Mouse (Mus musculus): ENCODE measurements around the gene 4931429L15Rik. TPM values are rescaled to one million over a fixed set of nuclear protein-coding genes. Genes with fewer than 3 reads are reported as not detected.
"Not testable (repeated sequence)": the region's sequence is repeated elsewhere in the genome, so short reads cannot be mapped to it uniquely, and the experiment has no call there.

Gene 4931429L15Rik
- polyA plus RNA-seq, 1 experiment = not detected

- TF ChIP-seq POLR2A (IDR thresholded peaks at IDR 0.05; ENCODE audit: borderline replicate concordance, extremely low read depth, insufficient read depth, insufficient read length, poor library complexity, severe bottlenecking) = no peak
- TF ChIP-seq CTCF (IDR thresholded peaks at IDR 0.05; ENCODE audit: borderline replicate concordance, extremely low read depth, insufficient read depth, insufficient read length) = no peak
- peak; percentile 52 for DNase-seq (ENCODE audit: low read depth)
Measured at GRCm38 (mm10) chr9:46337331-46337730, 17.5 kb upstream of the 4931429L15Rik start.

GRCm38 (mm10) chr9:46336294-46336693 lies 16.5 kb upstream of the 4931429L15Rik start:
- DNase-seq (ENCODE audit: low read depth) = not testable (repeated sequence)

- no peak for DNase-seq (ENCODE audit: low read depth)
- TF ChIP-seq POLR2A (IDR thresholded peaks at IDR 0.05; ENCODE audit: borderline replicate concordance, extremely low read depth, insufficient read depth, insufficient read length, poor library complexity, severe bottlenecking) = no peak
- no peak for TF ChIP-seq CTCF (IDR thresholded peaks at IDR 0.05; ENCODE audit: borderline replicate concordance, extremely low read depth, insufficient read depth, insufficient read length)
Measured at GRCm38 (mm10) chr9:46335461-46335995, 15.7 kb upstream of the 4931429L15Rik start.

GRCm38 (mm10) chr9:46334471-46335025 lies 14.8 kb upstream of the 4931429L15Rik start:
- no peak for TF ChIP-seq POLR2A (IDR thresholded peaks at IDR 0.05; ENCODE audit: borderline replicate concordance, extremely low read depth, insufficient read depth, insufficient read length, poor library complexity, severe bottlenecking)
- TF ChIP-seq CTCF (IDR thresholded peaks at IDR 0.05; ENCODE audit: borderline replicate concordance, extremely low read depth, insufficient read depth, insufficient read length) = no peak

GRCm38 (mm10) chr9:46331301-46331700 lies 11.5 kb upstream of the 4931429L15Rik start:
- no peak for DNase-seq (ENCODE audit: low read depth)
- TF ChIP-seq CTCF (IDR thresholded peaks at IDR 0.05; ENCODE audit: borderline replicate concordance, extremely low read depth, insufficient read depth, insufficient read length) (no peak), POLR2A (IDR thresholded peaks at IDR 0.05; ENCODE audit: borderline replicate concordance, extremely low read depth, insufficient read depth, insufficient read length, poor library complexity, severe bottlenecking) (no peak)

More at GRCm38 (mm10) chr9:46334471-46335025, 14.8 kb upstream of the 4931429L15Rik start:
- DNase-seq (ENCODE audit: low read depth) = no peak

- no peak for DNase-seq (ENCODE audit: low read depth)
- TF ChIP-seq POLR2A (IDR thresholded peaks at IDR 0.05; ENCODE audit: borderline replicate concordance, extremely low read depth, insufficient read depth, insufficient read length, poor library complexity, severe bottlenecking) (no peak), CTCF (IDR thresholded peaks at IDR 0.05; ENCODE audit: borderline replicate concordance, extremely low read depth, insufficient read depth, insufficient read length) (no peak)
Measured at GRCm38 (mm10) chr9:46330586-46330895, 10.8 kb upstream of the 4931429L15Rik start.

GRCm38 (mm10) chr9:46329801-46330585 lies 10.2 kb upstream of the 4931429L15Rik start:
- DNase-seq (ENCODE audit: low read depth) = peak; percentile 45
- peak; percentile 29; the same call in 1 of the 2 replicates for TF ChIP-seq CTCF (IDR thresholded peaks at IDR 0.05; ENCODE audit: borderline replicate concordance, extremely low read depth, insufficient read depth, insufficient read length)
- TF ChIP-seq POLR2A (IDR thresholded peaks at IDR 0.05; ENCODE audit: borderline replicate concordance, extremely low read depth, insufficient read depth, insufficient read length, poor library complexity, severe bottlenecking) = no peak

GRCm38 (mm10) chr9:46329250-46329648 lies 9.5 kb upstream of the 4931429L15Rik start:
- TF ChIP-seq CTCF (IDR thresholded peaks at IDR 0.05; ENCODE audit: borderline replicate concordance, extremely low read depth, insufficient read depth, insufficient read length) = no peak
- TF ChIP-seq POLR2A (IDR thresholded peaks at IDR 0.05; ENCODE audit: borderline replicate concordance, extremely low read depth, insufficient read depth, insufficient read length, poor library complexity, severe bottlenecking) = no peak
- DNase-seq (ENCODE audit: low read depth) = no peak

GRCm38 (mm10) chr9:46328572-46329249 lies 8.9 kb upstream of the 4931429L15Rik start:
- peak; percentile 93 for DNase-seq (ENCODE audit: low read depth)
- peak; percentile 13; the same call in 1 of the 2 replicates for TF ChIP-seq POLR2A (IDR thresholded peaks at IDR 0.05; ENCODE audit: borderline replicate concordance, extremely low read depth, insufficient read depth, insufficient read length, poor library complexity, severe bottlenecking)
- TF ChIP-seq CTCF (IDR thresholded peaks at IDR 0.05; ENCODE audit: borderline replicate concordance, extremely low read depth, insufficient read depth, insufficient read length) = no peak

GRCm38 (mm10) chr9:46327706-46328571 lies 8.2 kb upstream of the 4931429L15Rik start:
- peak; percentile 73 for DNase-seq (ENCODE audit: low read depth)
- TF ChIP-seq CTCF (IDR thresholded peaks at IDR 0.05; ENCODE audit: borderline replicate concordance, extremely low read depth, insufficient read depth, insufficient read length) (peak; percentile 58), POLR2A (IDR thresholded peaks at IDR 0.05; ENCODE audit: borderline replicate concordance, extremely low read depth, insufficient read depth, insufficient read length, poor library complexity, severe bottlenecking) (no peak)
